Mouse (Mus musculus): ENCODE data around the gene Wapl.

DNA sequence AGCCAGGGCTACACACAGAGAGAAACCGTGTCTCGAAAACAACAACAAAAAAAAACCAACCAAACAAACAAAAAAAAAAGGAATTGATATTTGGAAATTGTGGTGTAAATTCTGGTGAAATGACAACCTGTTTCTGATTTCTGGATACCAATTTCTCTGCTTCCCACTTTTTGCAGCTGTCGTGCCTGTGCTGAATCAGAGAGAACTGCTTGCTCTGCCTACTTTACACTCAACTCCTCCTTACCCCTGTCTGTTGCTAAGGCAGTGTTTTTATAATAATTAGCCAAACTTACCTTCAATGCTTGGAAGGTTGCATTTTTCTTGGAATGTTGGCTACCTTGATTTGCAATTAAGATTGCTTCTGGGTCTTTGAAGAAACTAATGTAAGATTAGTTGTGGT, 38.3 kb downstream of the Wapl start:
- no peak for TF ChIP-seq ZNF384 (IDR thresholded peaks at IDR 0.05; ENCODE audit: low read depth, low read length)
- TF ChIP-seq HCFC1 (IDR thresholded peaks at IDR 0.05; ENCODE audit: borderline replicate concordance, insufficient read depth, low read length): no peak
- TF ChIP-seq ZC3H11A (IDR thresholded peaks at IDR 0.05; ENCODE audit: borderline replicate concordance, low read depth, low read length): no peak
- TF ChIP-seq CHD2 (IDR thresholded peaks at IDR 0.05; ENCODE audit: low read depth, low read length): no peak
- TF ChIP-seq MAFK (IDR thresholded peaks at IDR 0.05; ENCODE audit: insufficient read depth, low read depth, low read length): no peak

All from ES-E14 (cell line).